Mouse (Mus musculus): Measurements from ENCODE around the gene Snx21. TPM values are rescaled to one million over a fixed set of nuclear protein-coding genes. Genes with fewer than 3 reads are reported as not detected.
"Not testable (repeated sequence)": the region's sequence is repeated elsewhere in the genome, so short reads cannot be mapped to it uniquely, and the experiment has no call there.

The Snx21 gene
- total RNA-seq, 1 experiment from 2014 or later: 1.6 TPM

GRCm38 (mm10) chr2:164788411-164788810 is 2.8 kb downstream of the Snx21 start:
- no peak for ATAC-seq (ENCODE audit: extremely low read depth, insufficient number of reproducible peaks, low FRiP score, poor library complexity, severe bottlenecking)

- ATAC-seq (ENCODE audit: extremely low read depth, insufficient number of reproducible peaks, low FRiP score, poor library complexity, severe bottlenecking): no peak
Measured at GRCm38 (mm10) chr2:164790451-164790850, 4.8 kb downstream of the Snx21 start.

GRCm38 (mm10) chr2:164791841-164792261 is 6.2 kb downstream of the Snx21 start:
- no peak for ATAC-seq (ENCODE audit: extremely low read depth, insufficient number of reproducible peaks, low FRiP score, poor library complexity, severe bottlenecking)

GRCm38 (mm10) chr2:164792400-164793190 is 7.0 kb downstream of the Snx21 start:
- no peak for ATAC-seq (ENCODE audit: extremely low read depth, insufficient number of reproducible peaks, low FRiP score, poor library complexity, severe bottlenecking)

- peak; percentile 51; the same call in 1 of the 2 replicates for ATAC-seq (ENCODE audit: extremely low read depth, insufficient number of reproducible peaks, low FRiP score, poor library complexity, severe bottlenecking)
Measured at GRCm38 (mm10) chr2:164793236-164793635, 7.6 kb downstream of the Snx21 start.

- no peak for ATAC-seq (ENCODE audit: extremely low read depth, insufficient number of reproducible peaks, low FRiP score, poor library complexity, severe bottlenecking)
Measured at GRCm38 (mm10) chr2:164793772-164794171, 8.1 kb downstream of the Snx21 start.

- ATAC-seq (ENCODE audit: extremely low read depth, insufficient number of reproducible peaks, low FRiP score, poor library complexity, severe bottlenecking): peak; percentile 80
Measured at GRCm38 (mm10) chr2:164794293-164794692, 8.7 kb downstream of the Snx21 start.

GRCm38 (mm10) chr2:164795868-164796267 is 10.2 kb downstream of the Snx21 start:
- no peak for ATAC-seq (ENCODE audit: extremely low read depth, insufficient number of reproducible peaks, low FRiP score, poor library complexity, severe bottlenecking)

- ATAC-seq (ENCODE audit: extremely low read depth, insufficient number of reproducible peaks, low FRiP score, poor library complexity, severe bottlenecking): not testable (repeated sequence)
Measured at GRCm38 (mm10) chr2:164798554-164798953, 12.9 kb downstream of the Snx21 start.

GRCm38 (mm10) chr2:164800252-164801004 is 14.8 kb downstream of the Snx21 start:
- ATAC-seq (ENCODE audit: extremely low read depth, insufficient number of reproducible peaks, low FRiP score, poor library complexity, severe bottlenecking): no peak

GRCm38 (mm10) chr2:164803201-164803920 is 17.7 kb downstream of the Snx21 start:
- no peak for ATAC-seq (ENCODE audit: extremely low read depth, insufficient number of reproducible peaks, low FRiP score, poor library complexity, severe bottlenecking)

GRCm38 (mm10) chr2:164803921-164804313 is 18.3 kb downstream of the Snx21 start:
- no peak for ATAC-seq (ENCODE audit: extremely low read depth, insufficient number of reproducible peaks, low FRiP score, poor library complexity, severe bottlenecking)

- ATAC-seq (ENCODE audit: extremely low read depth, insufficient number of reproducible peaks, low FRiP score, poor library complexity, severe bottlenecking): peak; percentile 96
Measured at GRCm38 (mm10) chr2:164804533-164805331, 19.1 kb downstream of the Snx21 start, which contains the start of the genes Acot8 and Zswim3. Gene Acot8 (minus strand): TSS chr2:164804882. Gene Zswim3 (plus strand): TSS chr2:164805098.

GRCm38 (mm10) chr2:164805332-164805718 is 19.7 kb downstream of the Snx21 start:
- no peak for ATAC-seq (ENCODE audit: extremely low read depth, insufficient number of reproducible peaks, low FRiP score, poor library complexity, severe bottlenecking)

GRCm38 (mm10) chr2:164806614-164807013 is 21.0 kb downstream of the Snx21 start:
- ATAC-seq (ENCODE audit: extremely low read depth, insufficient number of reproducible peaks, low FRiP score, poor library complexity, severe bottlenecking): no peak

- ATAC-seq (ENCODE audit: extremely low read depth, insufficient number of reproducible peaks, low FRiP score, poor library complexity, severe bottlenecking): no peak
Measured at GRCm38 (mm10) chr2:164813557-164813956, 27.9 kb downstream of the Snx21 start.

GRCm38 (mm10) chr2:164815348-164815747 is 29.7 kb downstream of the Snx21 start:
- ATAC-seq (ENCODE audit: extremely low read depth, insufficient number of reproducible peaks, low FRiP score, poor library complexity, severe bottlenecking): no peak

GRCm38 (mm10) chr2:164815821-164816220 is 30.2 kb downstream of the Snx21 start:
- ATAC-seq (ENCODE audit: extremely low read depth, insufficient number of reproducible peaks, low FRiP score, poor library complexity, severe bottlenecking): no peak

- ATAC-seq (ENCODE audit: extremely low read depth, insufficient number of reproducible peaks, low FRiP score, poor library complexity, severe bottlenecking): no peak
Measured at GRCm38 (mm10) chr2:164817206-164817605, 31.6 kb downstream of the Snx21 start.

All from neutrophil, adult 5-6 weeks (primary cell).